Mouse (Mus musculus) central nervous system, embryonic 18 days (tissue): Measurements from ENCODE around the gene Mill1. TPM values are rescaled to one million over a fixed set of nuclear protein-coding genes. Genes with fewer than 3 reads are reported as not detected.

Experiments used
- polyA plus RNA-seq: library from polyadenylated mRNA; depleted of rRNA; stranded (reverse); fragments of >200 nt; gene quantifications from 2 replicates; pipeline ENCODE4 v1.2.3, GENCODE M21; 2012; rRNA removed

Gene Mill1
- polyA plus RNA-seq = not detected in 2 replicates

GRCm38 (mm10) chr7:18245047-18245446, at the start of gene Mill1:
Mill1 (plus strand) TSS chr7:18245347.

Other genes starting within 250 kb of the Mill1 start
- gene Ceacam13, start 235.5 kb upstream of the Mill1 start, polyA plus RNA-seq = not detected in 2 replicates
- gene Ceacam12, start 179.4 kb upstream of the Mill1 start, polyA plus RNA-seq = not detected in 2 replicates
- not detected in 2 replicates for gene Igfl3, start 68.9 kb upstream of the Mill1 start, polyA plus RNA-seq
- gene Psg18, start 109.7 kb downstream of the Mill1 start, polyA plus RNA-seq = not detected in 2 replicates
- gene Psg28, start 186.7 kb downstream of the Mill1 start, polyA plus RNA-seq = not detected in 2 replicates
- not detected in 2 replicates for gene Psg26, start 238.8 kb downstream of the Mill1 start, polyA plus RNA-seq